Mouse (Mus musculus) right cerebral cortex, adult 18-20 months (tissue): ENCODE measurements around the gene Cdc37.

Source experiments
- DNase-seq: peaks from one replicate; pipeline ENCODE4 v3.0.0; 2022; ENCODE audit warnings: mixed read lengths

Cdc37 gene

GRCm38 (mm10) chr9:21135329-21135890 lies 14.4 kb downstream of the Cdc37 start:
- DNase-seq, result no peak

DNA sequence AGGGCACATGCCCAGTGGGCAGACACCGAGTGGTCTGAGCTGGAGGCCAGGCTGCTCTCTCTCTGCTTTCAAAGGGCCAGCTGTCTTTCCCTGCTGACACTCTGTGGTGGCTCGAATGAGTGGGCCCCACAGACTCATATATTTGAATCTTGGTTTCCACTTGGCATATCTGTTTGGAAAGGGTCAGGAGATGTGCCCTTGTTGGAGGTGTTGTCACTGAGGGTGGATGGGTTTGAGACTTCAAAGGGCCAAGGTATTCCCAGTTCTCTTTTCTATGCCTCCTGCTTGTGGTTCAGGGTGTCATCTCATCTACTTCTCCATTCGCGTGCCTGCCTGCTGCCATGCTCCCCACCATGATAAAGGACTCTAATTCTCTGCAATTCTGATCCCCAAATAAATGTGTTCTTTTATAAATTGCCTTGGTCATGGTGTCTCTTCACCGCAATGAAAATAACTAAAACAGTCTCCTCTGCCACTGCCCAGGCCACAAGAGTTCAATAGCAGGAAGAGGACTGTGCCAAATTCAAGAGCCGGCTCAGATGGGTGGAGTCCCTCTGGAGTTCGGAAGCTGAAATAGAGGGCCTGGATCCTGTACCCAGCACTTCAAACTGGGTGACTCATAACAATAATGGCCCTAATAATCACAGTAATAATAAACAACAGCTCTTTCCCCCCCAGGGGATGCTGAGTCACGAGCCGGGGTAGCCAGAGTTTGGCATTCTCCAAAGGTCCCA lies 15.0 kb downstream of the Cdc37 start:
- DNase-seq, result no peak

DNA sequence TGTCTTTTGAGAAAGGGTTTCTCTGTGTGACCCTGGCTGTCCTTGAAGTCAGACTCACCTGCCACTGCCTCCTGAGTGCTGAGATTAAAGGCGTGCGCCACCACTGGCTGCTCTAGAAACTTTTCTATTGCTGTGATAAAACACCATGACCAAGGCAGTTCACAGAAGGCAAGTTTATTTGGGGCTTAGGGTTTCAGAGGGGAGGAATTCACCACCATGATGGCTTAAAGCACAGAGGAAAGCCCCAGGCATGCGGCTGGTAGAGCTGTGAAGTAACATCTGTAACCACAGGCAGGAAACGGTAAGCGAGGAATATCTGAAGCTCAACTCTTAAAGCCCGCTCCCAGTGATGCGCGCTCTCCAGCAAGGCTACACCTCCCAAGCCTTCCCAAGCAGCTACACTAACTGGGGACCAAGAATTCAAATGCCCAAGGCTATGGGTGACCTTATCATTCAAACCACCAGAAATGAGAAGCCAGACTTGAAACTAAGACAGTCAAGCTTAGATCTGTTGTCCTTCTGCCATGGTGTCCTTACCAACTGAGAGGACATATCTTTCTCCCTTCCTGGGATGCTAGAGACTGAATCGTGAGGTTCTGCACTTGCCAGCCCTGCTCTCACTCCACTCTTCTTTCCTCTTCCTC lies 16.6 kb downstream of the Cdc37 start:
- DNase-seq, result no peak

DNA sequence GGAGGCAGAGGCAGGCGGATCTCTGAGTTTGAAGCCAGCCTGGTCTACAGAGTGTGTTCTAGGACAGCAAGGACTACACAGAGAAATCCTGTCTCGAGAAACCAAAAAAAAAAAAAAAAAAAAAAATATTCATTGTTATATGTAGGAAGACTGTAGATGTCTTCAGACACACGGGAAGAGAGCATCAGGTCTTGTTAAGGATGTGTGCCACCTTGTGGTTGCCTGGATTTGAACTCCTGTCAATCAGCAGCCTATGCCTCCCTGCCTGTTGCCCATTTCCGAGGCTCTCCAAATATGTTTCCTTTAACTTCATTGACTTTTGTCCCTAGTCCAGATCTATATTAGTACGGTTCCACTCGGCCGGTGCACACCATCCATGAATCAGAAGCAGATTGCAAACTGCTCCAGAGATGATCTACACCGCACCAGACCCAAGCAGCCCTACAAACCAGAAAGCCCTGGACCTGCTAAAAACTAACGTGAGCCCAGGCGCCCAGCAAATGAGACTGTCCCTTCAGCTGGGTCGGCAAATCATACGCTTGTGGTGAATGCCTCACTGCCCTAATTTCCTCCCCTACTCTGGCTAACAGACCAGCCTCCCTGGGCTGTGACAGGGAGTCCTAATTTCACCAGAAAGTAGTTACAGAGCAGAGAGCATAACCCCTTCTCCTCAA lies 17.5 kb downstream of the Cdc37 start:
- DNase-seq, result no peak

DNA sequence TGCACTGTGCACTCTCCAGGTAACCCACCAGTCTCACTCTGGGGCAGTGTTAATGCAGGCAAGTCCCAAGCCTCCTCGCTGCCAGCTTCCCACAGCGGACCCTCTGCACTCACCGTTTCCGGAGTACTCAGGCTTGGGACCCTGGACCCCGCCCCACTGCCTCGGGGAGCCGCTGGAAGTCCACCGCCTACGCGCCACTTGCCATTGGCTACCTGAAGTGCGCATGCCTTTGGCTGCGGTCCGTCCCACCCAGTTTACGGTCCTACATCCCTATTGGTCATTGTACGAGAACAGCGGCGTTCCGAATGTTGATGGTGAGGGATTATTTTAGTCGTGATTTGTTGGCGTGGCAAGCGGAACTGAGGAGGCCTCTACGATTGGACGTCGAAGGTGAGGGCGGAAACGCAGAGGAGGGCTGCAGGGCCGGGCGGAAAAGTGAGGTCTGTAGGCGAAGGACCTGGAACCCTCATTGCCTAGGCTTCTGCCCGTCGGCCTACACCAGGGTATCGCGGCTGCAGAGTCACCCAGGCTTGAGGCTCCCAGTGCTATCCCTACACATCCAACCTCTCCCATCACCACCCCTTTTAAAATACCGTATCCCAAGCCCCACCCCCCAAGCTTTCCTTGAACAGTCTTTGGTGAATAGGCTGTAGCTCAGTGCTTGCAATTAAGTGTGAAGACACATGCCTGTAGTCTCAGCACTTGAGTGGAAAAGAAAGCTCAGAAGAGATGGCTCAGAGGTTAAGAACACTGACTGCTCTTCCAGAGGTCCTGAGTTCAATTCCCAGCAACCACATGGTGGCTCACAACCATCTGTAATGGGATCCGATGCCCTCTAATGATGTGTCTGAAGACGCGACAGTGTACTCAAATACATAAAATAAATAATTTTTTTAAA lies 18.5 kb downstream of the Cdc37 start, which contains the start of gene Tyk2:
Gene Tyk2, minus strand, starts transcription at position 185 of the 898 bp plus-strand sequence.
- DNase-seq, result peak; percentile 96

- no peak for DNase-seq
These were observed 23.5 kb downstream of the Cdc37 start for GRCm38 (mm10) chr9:21126259-21126627.

DNA sequence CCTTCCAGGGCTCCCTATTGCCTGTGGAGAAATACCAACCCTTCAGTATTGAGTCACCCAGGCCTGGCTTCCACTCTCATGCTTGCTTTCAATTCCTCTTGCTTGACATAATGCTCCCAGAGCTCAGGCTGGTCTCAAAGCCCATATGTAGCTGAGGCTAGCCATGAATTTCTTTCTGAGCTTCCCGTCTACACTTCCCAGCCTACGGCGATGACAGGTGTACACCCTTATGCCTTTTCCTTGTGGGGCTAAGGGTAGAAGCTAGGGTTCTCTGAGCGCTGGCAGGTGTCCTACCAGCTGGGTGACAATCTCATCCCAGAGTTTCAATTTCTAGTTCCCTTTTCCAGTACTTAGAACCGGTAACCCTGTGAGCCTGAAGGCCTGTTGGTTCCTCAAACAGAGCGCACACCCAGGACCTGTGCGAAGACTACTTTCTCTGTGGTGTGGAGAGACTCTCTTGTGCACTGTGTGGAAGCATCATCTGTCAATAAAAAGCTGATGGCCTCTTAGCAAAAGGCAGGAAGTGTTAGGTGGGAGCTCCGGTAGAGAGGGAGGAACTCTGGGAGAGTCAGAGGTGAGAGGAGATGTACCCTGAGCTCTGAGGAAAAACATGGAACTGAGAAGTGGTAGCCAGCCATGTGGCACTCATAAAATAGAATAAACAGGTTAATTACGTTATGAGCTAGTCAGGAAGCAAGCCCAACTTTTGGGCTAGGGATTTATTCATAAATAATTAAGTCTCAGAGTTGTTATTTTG lies 24.1 kb downstream of the Cdc37 start:
- DNase-seq, result no peak

DNA sequence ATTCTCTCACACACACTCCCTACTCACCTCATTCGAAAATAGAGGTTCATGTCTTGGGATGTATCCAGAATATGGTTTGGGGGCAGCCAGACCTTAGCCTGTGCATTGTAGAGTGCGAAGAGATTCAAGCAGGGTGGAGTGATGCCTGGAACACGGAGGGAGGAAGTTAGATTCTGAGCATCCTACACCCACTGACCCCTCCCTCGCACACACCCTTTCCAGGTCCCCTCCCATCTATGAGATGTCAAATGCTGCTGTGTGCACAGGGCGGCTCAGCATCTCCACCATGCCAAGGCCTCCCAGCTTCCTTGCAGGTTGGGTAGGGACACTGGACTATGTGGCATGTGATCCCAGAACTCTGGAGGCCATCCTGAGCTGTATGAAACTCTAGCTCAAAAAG lies 24.9 kb downstream of the Cdc37 start:
- no peak for DNase-seq

- DNase-seq, result no peak
These were observed 28.3 kb downstream of the Cdc37 start for GRCm38 (mm10) chr9:21121483-21121882.

DNA sequence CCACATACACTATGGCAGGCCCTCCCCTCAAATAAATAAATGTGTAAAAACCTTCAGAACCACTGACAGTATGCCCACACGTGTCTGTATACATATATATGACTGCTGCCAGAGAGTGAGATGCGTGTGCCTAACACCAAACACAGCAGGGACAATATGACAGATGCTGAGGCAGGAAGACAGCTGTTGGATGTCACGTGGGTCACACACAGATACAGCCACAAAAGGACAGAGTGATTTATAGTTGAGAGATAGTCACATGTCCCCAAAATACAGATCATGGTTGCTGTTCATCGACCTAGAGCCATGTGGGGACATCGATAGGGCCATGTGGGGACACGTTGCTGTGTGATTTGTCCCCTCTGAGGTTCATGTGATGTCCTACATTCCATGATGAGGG lies 32.7 kb downstream of the Cdc37 start:
- DNase-seq, result no peak

- no peak for DNase-seq
These were observed 34.7 kb downstream of the Cdc37 start for GRCm38 (mm10) chr9:21115105-21115504.

GRCm38 (mm10) chr9:21114190-21114589 lies 35.6 kb downstream of the Cdc37 start:
- DNase-seq, result no peak

DNA sequence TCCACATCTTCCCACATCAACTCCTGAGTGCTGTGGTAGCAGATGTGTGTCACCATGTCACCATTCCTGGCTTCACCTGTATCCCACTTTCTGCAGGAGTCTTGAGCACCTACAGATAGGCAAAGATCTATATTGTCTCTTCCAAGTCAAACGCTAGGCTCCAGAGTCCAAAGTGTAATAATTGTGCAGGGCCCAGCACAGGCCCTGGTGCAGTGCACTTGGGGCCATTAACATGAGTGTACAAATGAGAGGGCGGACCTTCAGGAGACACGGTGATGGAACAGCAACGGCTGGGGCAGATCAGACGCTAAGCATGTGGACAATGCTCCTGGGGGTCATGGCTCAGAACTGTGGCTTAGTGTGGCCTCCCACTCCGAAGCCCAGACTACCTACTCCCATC lies 36.0 kb downstream of the Cdc37 start:
- DNase-seq, result no peak

DNA sequence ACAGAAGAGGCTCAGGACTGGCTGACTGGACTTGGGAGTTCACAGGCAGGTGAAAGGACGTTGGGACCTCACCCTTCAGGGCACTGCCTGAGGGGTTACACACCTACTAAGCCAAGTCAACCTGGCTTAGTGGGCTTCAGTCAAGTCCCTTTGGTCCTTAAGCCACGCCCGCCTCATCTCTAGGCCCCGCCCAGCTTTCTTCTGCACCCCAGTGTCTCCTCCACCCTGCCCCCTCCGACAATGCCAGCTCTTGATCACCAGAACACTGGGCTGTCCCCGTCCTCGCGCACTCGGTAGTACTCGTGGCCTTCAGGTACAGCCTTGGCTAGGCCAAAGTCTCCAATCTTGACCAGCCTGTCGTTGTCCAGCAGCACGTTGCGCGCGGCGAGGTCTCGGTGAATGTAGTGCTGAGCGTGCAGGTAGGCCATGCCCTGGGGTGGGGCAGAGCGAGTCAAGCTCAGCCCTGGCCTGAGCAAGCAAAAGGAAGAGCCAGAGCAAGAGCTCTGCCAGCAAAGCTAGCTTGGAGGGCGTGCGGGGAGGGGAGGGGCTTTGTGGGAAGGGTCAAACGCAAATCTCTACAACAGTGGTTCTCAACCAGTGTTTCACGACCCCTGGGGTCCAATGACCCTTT lies 42.1 kb downstream of the Cdc37 start:
- DNase-seq, result no peak

DNA sequence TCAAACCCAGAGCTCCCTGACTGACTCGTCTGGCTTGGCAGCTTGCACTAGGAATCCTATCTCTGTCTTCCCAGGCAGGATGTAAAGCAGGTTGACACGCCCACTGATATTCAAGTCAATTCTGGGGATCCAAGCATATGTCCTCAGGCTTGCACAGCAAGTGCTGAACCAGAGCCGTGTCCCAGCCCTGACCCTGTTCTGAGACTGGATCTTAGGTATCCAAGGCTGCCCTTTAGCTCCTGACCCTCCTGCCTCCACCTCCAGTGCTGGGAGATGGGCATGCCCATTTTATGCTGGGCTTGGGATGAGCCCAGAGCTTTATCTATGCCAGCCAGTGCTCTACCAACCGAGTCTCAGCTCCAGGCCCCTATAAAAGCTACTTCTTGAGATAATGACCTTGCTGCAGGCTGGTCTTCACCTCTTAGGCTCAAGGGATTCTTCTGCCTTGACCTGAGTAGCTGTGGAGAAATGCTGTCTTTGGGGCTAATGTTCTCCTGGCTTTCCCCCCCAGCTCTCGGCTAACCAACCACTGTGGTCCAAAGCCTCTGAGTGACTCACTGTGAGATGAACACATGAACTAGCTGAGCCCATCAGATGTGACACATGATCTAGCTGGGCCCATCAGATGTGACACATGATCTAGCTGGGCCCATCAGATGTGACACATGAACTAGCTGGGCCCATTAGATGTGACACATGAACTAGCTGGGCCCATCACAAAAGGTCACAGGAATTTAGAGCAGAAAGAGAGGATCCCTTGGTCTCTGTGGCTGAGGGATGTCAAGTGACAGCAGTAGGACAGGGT lies 43.8 kb downstream of the Cdc37 start:
- DNase-seq, result peak; percentile 37

- DNase-seq, result no peak
These were observed 45.0 kb downstream of the Cdc37 start for GRCm38 (mm10) chr9:21104814-21105213.

GRCm38 (mm10) chr9:21102076-21102475 lies 47.7 kb downstream of the Cdc37 start:
- DNase-seq, result no peak

DNA sequence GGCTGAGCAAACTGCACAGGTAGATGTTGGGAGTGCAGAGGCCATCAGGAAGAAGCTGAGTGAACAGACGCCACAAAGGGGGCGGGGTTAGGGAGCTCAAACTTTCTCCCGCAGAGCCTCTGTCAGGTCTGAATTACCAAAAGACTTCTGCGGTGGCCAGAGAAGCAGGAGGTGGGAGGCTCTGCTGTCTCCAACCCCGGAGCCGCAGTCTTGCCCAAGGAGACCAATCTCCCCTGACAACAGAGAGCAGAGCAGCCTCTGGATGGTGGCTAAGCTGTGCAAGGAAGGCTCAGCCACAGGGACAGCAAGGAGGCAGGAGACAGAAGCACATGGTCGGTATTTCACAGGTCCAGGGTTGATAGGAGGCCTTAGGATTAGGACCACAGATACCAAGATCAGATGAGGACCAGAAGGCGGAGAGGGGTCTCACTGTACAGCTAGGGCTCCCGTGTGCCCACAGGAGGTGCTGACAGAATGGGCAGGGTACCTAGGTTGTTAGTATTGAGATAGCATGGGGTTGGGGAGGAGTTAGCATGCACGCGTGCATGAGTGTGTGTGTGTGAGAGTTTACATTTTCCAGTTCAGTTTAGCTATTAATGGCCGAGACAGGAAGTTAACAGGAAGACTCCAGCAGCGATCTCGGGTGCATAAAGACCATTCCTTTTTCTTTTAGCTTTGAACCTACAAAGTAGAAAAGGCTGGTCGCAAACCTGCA lies 49.2 kb downstream of the Cdc37 start:
- DNase-seq, result no peak

- DNase-seq, result peak; percentile 90
These were observed 52.0 kb downstream of the Cdc37 start for GRCm38 (mm10) chr9:21097793-21098192.

GRCm38 (mm10) chr9:21095958-21096357 lies 53.8 kb downstream of the Cdc37 start:
- DNase-seq, result no peak
